Comparison of ENCODE assay signal across 19 mouse cellular contexts in genomic region chr8:64522441-64523102, GRCm38 (mm10).
DNase-seq lines count a peak whose midpoint lies in the region; TF ChIP-seq lines count a peak whose summit lies in the region.
"Had no signal": no experiment of that assay in that cellular context is flagged by ENCODE, and none has a peak within 500 bp of the region (broad histone marks: within the 10 kb centered on the region; RNA-seq: fewer than 3 reads in every experiment).

No protein-coding gene starts in this region.

- H3K27me3 ChIP-seq in myocyte (ENCODE audit: control insufficient read depth, insufficient read depth, insufficient read length), result no peaks in the 10 kb centered on the region
- H3K27me3 ChIP-seq in thymus, adult 2 months (ENCODE audit: control insufficient read depth, insufficient read depth, low read length), result no peaks in the 10 kb centered on the region
- H3K27me3 ChIP-seq: forebrain, embryonic 12.5 days; limb, embryonic 15.5 days; liver, embryonic 15.5 days; midbrain, embryonic 12.5 days; stomach, embryonic 15.5 days had no signal

- H3K79me2 ChIP-seq in myocyte (ENCODE audit: control insufficient read depth, insufficient read depth), result no peaks in the 10 kb centered on the region

- H3ac ChIP-seq in myocyte (ENCODE audit: control insufficient read depth, insufficient read length), result no peak overlapping the region

- no peak for TF ChIP-seq CTCF in thymus, adult 2 months (IDR thresholded peaks at IDR 0.05; ENCODE audit: borderline replicate concordance, control insufficient read depth, extremely low read depth, insufficient read depth, low read length, poor library complexity)

- DNase-seq in layer of hippocampus, adult 18-20 months (ENCODE audit: low spot score in 2 of 2), result peak; percentile 8 to 29
- DNase-seq in layer of hippocampus, adult 9-10 months (ENCODE audit: low spot score), result no peak
- DNase-seq in NIH3T3 (ENCODE audit: low read depth), result peak; percentile 66
- DNase-seq in adrenal gland, postnatal 25 days, result peak; percentile 37
- DNase-seq in kidney, adult 18-20 months, result no peak
- DNase-seq in thymus, adult 2 months, result no peak
- DNase-seq: cerebellum, adult 18-20 months; cerebellum, postnatal 25 days; embryo, embryonic 11 days; heart, adult 11 months; heart, postnatal 4 days; kidney, adult 11 months; kidney, postnatal 14 days had no signal

- 93% methylated on average over 8 of the region's 8 CpGs for WGBS in thymus, adult 2 months

- no peaks in the 10 kb centered on the region for H3K36me3 ChIP-seq in myocyte (ENCODE audit: control insufficient read depth, insufficient read depth)
- no peaks in the 10 kb centered on the region for H3K36me3 ChIP-seq in thymus, adult 2 months (ENCODE audit: control insufficient read depth, insufficient read depth, low read length)
- H3K36me3 ChIP-seq: forebrain, embryonic 12.5 days; limb, embryonic 15.5 days; liver, embryonic 15.5 days; midbrain, embryonic 12.5 days; stomach, embryonic 15.5 days had no signal

- no peaks in the 10 kb centered on the region for H3K4me1 ChIP-seq in thymus, adult 2 months (replicated peaks; ENCODE audit: control insufficient read depth, insufficient read depth, low read length)
- H3K4me1 ChIP-seq: forebrain, embryonic 12.5 days; limb, embryonic 15.5 days; liver, embryonic 15.5 days; midbrain, embryonic 12.5 days; stomach, embryonic 15.5 days had no signal

- no peak overlapping the region for H3K27ac ChIP-seq in thymus, adult 2 months (ENCODE audit: control insufficient read depth, insufficient read depth, low read length)
- H3K27ac ChIP-seq: forebrain, embryonic 12.5 days; limb, embryonic 15.5 days; liver, embryonic 15.5 days; midbrain, embryonic 12.5 days; stomach, embryonic 15.5 days had no signal

- no peak for TF ChIP-seq POLR2A in myocyte (IDR thresholded peaks at IDR 0.05; ENCODE audit: insufficient read length, low read depth)
- no peak for TF ChIP-seq POLR2A in thymus, adult 2 months (IDR thresholded peaks at IDR 0.05; ENCODE audit: control insufficient read depth, extremely low read depth, insufficient read depth, low read length, poor library complexity)

- no peak overlapping the region for H3K4me3 ChIP-seq in myocyte
- no peak overlapping the region for H3K4me3 ChIP-seq in thymus, adult 2 months (ENCODE audit: control insufficient read depth, insufficient read depth, low read length)
- H3K4me3 ChIP-seq: forebrain, embryonic 12.5 days; limb, embryonic 15.5 days; liver, embryonic 15.5 days; midbrain, embryonic 12.5 days; stomach, embryonic 15.5 days had no signal

- H3K4me2 ChIP-seq in myocyte (ENCODE audit: low read depth), result peak overlapping the region; percentile 73
- H3K4me2 ChIP-seq: forebrain, embryonic 12.5 days; limb, embryonic 15.5 days; liver, embryonic 15.5 days; midbrain, embryonic 12.5 days; stomach, embryonic 15.5 days had no signal

TF ChIP-seq in myocyte, 11 proteins besides CTCF, POLR2A, EP300 and RAD21:
- TF ChIP-seq CEBPB (IDR thresholded peaks at IDR 0.05; ENCODE audit: insufficient read depth, poor library complexity, severe bottlenecking), result no peak
- no peak for TF ChIP-seq TCF12 (IDR thresholded peaks at IDR 0.05; ENCODE audit: insufficient read depth, poor library complexity, severe bottlenecking)
- TF ChIP-seq E2F4 (IDR thresholded peaks at IDR 0.05; ENCODE audit: insufficient read depth), result no peak
- no peak for TF ChIP-seq MYOG (IDR thresholded peaks at IDR 0.05; ENCODE audit: control insufficient read depth in 1 of 3, insufficient read depth in 1 of 3, insufficient read length in 2 of 3, low read depth in 2 of 3)
- TF ChIP-seq POLR2AphosphoS2 (IDR thresholded peaks at IDR 0.05; ENCODE audit: insufficient read length, low read depth), result no peak
- no peak for TF ChIP-seq MAX (IDR thresholded peaks at IDR 0.05; ENCODE audit: low read depth)
- TF ChIP-seq USF1 (IDR thresholded peaks at IDR 0.05; ENCODE audit: low read depth), result no peak
- no peak for TF ChIP-seq TCF3 (IDR thresholded peaks at IDR 0.05; ENCODE audit: insufficient read length, low read depth)
- TF ChIP-seq MYOD1 (IDR thresholded peaks at IDR 0.05; ENCODE audit: control insufficient read depth in 1 of 3, insufficient read length in 2 of 3, low read depth in 2 of 3), result no peak
- TF ChIP-seq SRF (IDR thresholded peaks at IDR 0.05; ENCODE audit: control insufficient read depth, insufficient read length, low read depth), result no peak
- TF ChIP-seq REST (IDR thresholded peaks at IDR 0.05; ENCODE audit: insufficient read depth, insufficient read length), result no peak

Comparison
In these comparisons a context has a peak if more than half of its experiments do, and no peak if none do; other contexts are left out.
1. DNase-seq: peak in layer of hippocampus, adult 18-20 months (2 of 2), NIH3T3 (single experiment) and adrenal gland, postnatal 25 days (single experiment); none in layer of hippocampus, adult 9-10 months (single experiment), kidney, adult 18-20 months (single experiment) and thymus, adult 2 months (single experiment).